Mouse (Mus musculus): ENCODE measurements around the gene Gm16253. TPM values are rescaled to one million over a fixed set of nuclear protein-coding genes. Genes with fewer than 3 reads are reported as not detected.
"Not testable (repeated sequence)": the region's sequence is repeated elsewhere in the genome, so short reads cannot be mapped to it uniquely, and the experiment has no call there.

The Gm16253 gene
- polyA plus RNA-seq, 1 experiment from 2014 or later, result 0.93 TPM

DNA sequence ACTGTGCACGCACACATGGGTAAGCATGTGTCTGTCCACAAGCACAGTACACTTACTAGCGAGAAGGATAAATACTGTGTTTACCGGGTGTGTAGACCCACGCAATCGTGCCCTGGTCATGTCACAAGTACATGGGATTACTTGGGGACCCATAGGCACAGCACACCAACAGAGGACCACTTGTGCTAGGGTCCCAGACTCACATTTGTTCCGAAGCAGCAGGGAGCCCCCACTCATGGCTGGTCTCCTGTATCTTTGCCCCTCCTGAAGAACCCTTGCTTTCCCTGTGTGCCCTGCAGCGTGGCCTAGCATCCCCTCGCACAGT lies 22.2 kb downstream of the Gm16253 start:
- peaks cover 8% of the 10 kb centered on the region; the same call in 1 of the 2 replicates for H3K36me3 ChIP-seq
- no peak for DNase-seq (ENCODE audit: low spot score)
- peak overlapping the region; percentile 59 for H3K4me3 ChIP-seq
- WGBS, result 42% methylated on average over 8 of the region's 8 CpGs
- peak overlapping the region; percentile 87 for H3K27ac ChIP-seq
- H3K9me3 ChIP-seq, result no peaks in the 10 kb centered on the region
- H3K4me1 ChIP-seq (replicated peaks), result peaks cover 81% of the 10 kb centered on the region
- H3K27me3 ChIP-seq (ENCODE audit: insufficient read depth, poor library complexity, severe bottlenecking), result peaks cover 46% of the 10 kb centered on the region

DNA sequence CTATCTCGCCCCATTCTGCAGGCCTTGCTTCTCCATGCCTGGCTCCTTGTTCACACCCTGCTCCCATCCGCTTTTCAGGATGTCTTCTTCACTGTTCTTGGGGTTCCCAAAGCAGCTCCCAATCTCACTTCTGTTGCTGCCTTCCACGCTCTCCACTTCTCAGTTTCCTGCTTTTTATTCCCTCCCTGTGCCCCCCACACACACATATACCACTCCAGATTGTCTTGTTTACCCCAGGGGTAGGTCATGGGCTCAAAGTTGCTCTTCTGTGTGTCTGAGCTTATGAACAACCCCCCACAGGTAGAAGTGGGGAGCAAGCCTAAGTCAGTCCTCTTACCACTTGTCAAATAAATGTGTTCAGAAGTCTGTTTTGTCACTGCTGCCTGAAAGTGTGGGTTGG lies 22.6 kb downstream of the Gm16253 start:
- Histone ChIP-seq H3K27me3 (ENCODE audit: insufficient read depth, poor library complexity, severe bottlenecking) (peaks cover 46% of the 10 kb centered on the region), H3K9me3 (no peaks in the 10 kb centered on the region), H3K4me1 (replicated peaks) (peaks cover 82% of the 10 kb centered on the region), H3K4me3 (peak overlapping the region; percentile 59; the same call in 1 of the 2 replicates), H3K36me3 (peaks cover 12% of the 10 kb centered on the region; the same call in 1 of the 2 replicates), H3K27ac (0 out of 2 replicates have a peak overlapping the region, but pooled peaks have one; percentile 87)
- 64% methylated on average over 3 of the region's 3 CpGs for WGBS
- no peak for DNase-seq (ENCODE audit: low spot score)

DNA sequence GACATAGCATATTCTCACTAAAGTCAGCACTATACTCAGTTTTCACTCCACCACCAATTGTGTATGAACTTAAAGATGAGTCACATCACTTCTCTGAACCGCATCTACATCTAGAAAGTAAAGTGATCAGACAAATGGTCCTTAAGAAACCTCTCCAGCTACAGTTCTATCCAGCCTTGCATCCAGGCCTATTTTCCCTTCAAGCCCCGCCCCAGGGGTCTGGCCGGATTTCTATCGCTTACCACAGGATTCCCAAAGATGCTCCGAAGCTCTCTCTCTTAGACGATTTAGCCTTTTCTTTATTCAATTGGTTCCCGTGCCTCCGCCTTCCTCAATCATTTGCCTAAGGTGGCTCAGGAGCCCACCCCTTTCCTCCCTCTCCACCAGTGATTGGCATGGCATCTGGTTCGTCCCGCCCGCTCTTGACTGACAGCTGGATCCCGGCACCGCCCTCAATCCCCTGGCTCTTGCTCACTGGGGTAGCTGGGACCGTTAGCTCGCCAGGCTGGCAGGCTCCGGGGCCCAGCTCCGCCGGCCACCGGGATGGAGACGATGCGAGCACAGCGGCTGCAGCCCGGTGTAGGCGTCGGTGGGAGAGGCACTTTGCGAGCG lies 24.0 kb downstream of the Gm16253 start, which contains the start of gene Lix1l:
Lix1l (plus strand) TSS at position 511 of the 612 bp plus-strand sequence.
- Histone ChIP-seq H3K36me3 (peaks cover 21% of the 10 kb centered on the region), H3K9me3 (no peaks in the 10 kb centered on the region), H3K4me3 (peak within 1 kb of the TSS; percentile 93), H3K4me1 (replicated peaks) (peaks cover 84% of the 10 kb centered on the region), H3K27me3 (ENCODE audit: insufficient read depth, poor library complexity, severe bottlenecking) (peaks cover 34% of the 10 kb centered on the region), H3K27ac (peak within 1 kb of the TSS; percentile 97)
- DNase-seq (ENCODE audit: low spot score), result peak; percentile 94
- WGBS, result 1% methylated on average over 27 of the region's 27 CpGs

DNA sequence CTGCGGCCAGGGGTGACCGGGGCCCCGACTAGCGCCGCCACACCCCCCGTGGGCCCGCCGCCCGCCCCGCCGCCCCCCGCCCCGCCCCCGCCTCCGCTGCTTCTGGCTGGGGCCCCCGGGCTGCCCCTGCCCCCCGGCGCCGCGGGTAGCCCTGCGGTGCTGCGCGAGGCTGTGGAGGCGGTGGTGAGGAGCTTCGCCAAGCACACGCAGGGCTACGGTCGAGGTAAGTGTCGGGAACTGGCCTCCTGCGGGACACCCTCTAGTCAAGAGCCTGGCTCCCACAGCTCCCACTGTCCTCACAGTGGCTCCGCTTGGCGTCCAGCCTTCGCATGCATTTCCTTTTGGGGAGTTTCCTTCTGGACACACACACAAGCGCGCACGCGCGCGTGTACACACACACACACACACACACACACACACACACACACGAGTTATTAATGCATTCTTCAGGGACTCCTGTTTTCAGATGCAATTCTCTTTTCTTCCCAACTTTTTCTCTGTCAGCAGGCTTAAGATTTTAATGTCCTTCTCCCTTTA lies 24.5 kb downstream of the Gm16253 start:
- peaks cover 28% of the 10 kb centered on the region for H3K27me3 ChIP-seq (ENCODE audit: insufficient read depth, poor library complexity, severe bottlenecking)
- DNase-seq (ENCODE audit: low spot score), result peak; percentile 73
- WGBS, result 2% methylated on average over 36 of the region's 40 CpGs
- H3K4me3 ChIP-seq, result peak overlapping the region; percentile 93
- peak overlapping the region; percentile 97 for H3K27ac ChIP-seq
- H3K36me3 ChIP-seq, result peaks cover 24% of the 10 kb centered on the region
- H3K4me1 ChIP-seq (replicated peaks), result peaks cover 78% of the 10 kb centered on the region
- H3K9me3 ChIP-seq, result no peaks in the 10 kb centered on the region

DNA sequence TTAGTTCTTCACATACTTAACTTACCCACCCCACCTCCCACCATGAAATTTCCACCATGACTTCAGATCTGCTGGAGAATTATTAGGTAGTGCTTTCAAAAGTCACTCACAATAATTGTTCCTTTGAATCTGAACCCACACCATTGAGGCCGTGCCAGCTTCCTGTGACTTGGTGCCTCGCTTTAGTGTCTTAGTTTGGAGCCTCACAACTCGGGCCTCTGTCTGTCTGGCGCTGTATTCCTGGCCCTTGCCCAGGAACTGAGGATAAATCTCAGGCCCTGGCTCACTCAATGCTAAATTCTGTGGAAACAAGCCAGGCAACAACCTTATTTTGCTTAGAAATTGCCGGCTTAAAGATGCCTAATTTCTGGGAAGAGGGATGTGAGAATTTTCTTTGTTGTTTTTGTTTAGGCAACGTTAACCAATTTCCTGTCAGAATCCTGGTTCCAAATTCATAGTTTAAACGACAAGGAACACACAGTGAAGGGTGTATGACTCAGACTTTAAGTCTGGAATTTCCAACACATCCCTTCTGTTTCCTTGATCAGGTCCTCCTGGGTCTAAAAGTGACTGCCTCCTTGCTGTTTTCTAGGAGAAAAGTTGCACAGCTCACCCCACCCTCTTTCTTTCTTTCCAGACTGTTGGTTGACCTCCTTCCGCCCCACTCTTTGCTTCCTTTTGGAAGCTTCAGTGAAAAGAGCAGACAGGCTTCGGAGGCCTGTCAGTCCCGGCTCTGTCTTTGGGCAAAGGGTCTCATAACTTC lies 25.3 kb downstream of the Gm16253 start:
- Histone ChIP-seq H3K27ac (peak overlapping the region; percentile 97), H3K4me3 (peak overlapping the region; percentile 93), H3K27me3 (ENCODE audit: insufficient read depth, poor library complexity, severe bottlenecking) (peaks cover 20% of the 10 kb centered on the region), H3K4me1 (replicated peaks) (peaks cover 70% of the 10 kb centered on the region), H3K9me3 (no peaks in the 10 kb centered on the region), H3K36me3 (peaks cover 29% of the 10 kb centered on the region)
- no peak for DNase-seq (ENCODE audit: low spot score)
- 24% methylated on average over 10 of the region's 10 CpGs for WGBS

DNA sequence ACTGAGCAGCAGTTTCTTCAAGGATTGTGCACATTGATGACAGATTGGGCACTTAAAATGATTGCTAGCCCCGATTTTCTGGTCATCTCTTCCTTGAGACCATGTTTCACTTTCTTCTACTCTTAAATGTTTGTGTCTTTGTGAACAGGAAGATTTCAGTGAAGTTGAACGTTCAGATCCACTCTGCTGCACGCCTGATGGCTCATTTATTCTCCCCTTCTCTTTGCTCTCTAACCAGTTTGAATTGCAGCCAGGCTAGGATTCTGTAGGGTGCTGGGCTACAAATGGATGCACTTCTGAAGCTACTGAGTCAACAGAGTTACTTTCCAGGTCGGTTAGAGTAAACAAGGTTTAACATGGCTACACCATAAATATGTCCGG lies 25.9 kb downstream of the Gm16253 start:
- H3K4me1 ChIP-seq (replicated peaks), result peaks cover 65% of the 10 kb centered on the region
- peak overlapping the region; percentile 97 for H3K27ac ChIP-seq
- H3K36me3 ChIP-seq, result peaks cover 33% of the 10 kb centered on the region
- WGBS, result 36% methylated on average over 5 of the region's 5 CpGs
- peak overlapping the region; percentile 93 for H3K4me3 ChIP-seq
- DNase-seq (ENCODE audit: low spot score), result no peak
- H3K27me3 ChIP-seq (ENCODE audit: insufficient read depth, poor library complexity, severe bottlenecking), result peaks cover 18% of the 10 kb centered on the region
- no peaks in the 10 kb centered on the region for H3K9me3 ChIP-seq

DNA sequence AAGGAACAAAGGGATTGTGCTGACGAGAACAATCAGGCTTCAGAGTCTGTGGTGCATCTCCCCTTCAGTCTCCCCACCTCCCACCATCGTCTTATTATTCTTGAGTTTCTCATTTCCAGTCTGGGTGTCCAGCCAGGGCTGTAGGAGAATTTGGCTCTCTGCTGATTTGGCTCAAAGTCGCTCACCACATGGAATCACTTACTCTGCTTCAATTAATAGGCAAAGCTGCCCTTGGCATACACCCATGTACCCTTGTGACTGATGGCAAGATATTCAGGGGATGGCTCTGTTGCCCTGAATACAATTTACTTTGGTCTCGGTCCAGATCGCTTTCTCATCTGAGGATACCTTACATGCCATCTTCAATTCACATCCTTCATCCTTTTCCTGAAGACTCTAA lies 26.5 kb downstream of the Gm16253 start:
- peak overlapping the region; percentile 97 for H3K27ac ChIP-seq
- 55% methylated on average over 5 of the region's 5 CpGs for WGBS

DNA sequence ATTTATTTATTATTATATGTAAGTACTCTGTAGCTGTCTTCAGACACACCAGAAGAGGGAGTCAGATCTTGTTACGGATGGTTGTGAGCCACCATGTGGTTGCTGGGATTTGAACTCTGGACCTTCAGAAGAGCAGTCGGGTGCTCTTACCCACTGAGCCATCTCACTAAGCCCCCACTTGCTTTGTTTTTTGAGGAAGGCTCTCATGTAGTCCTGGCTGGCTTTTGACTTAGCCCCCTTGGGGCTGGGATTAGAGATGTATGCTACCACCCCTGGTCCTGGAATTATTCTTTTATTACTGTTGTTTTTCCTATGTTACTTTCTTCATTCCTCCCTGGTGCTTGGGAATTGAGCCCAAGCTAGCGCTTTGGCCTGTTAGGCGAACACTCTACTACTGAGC lies 29.2 kb downstream of the Gm16253 start:
- not testable (repeated sequence) for H3K27ac ChIP-seq; H3K9me3 ChIP-seq; DNase-seq (ENCODE audit: low spot score); H3K27me3 ChIP-seq (ENCODE audit: insufficient read depth, poor library complexity, severe bottlenecking); H3K4me3 ChIP-seq
- peaks cover 55% of the 10 kb centered on the region for H3K36me3 ChIP-seq
- H3K4me1 ChIP-seq (replicated peaks), result peaks cover 39% of the 10 kb centered on the region
- whole genome bisulfite sequencing, result 94% methylated on average over 4 of the region's 4 CpGs

More for the DNA sequence above, 26.5 kb downstream of the Gm16253 start:
- Histone ChIP-seq H3K4me3 (peak overlapping the region; percentile 93), H3K4me1 (replicated peaks) (peaks cover 58% of the 10 kb centered on the region), H3K36me3 (peaks cover 39% of the 10 kb centered on the region), H3K9me3 (no peaks in the 10 kb centered on the region), H3K27me3 (ENCODE audit: insufficient read depth, poor library complexity, severe bottlenecking) (peaks cover 18% of the 10 kb centered on the region)
- DNase-seq (ENCODE audit: low spot score), result no peak

DNA sequence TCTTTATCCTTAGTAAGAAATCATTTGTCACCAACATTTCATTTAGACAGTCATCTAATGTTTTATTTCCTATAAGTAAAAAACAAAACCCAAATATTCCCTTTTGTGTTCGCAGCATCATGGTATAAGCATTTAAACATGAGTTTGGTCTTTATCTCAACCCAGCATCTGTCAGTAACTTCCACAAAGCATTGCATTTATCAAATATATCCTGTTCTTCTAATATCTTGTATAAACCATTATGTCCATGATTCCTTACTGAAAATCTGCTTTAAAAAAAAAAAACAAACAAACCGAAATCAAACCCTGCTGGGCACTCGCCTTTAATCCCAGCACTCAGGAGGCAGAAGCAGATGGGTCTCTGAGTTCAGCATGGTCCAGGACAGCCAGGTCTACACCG lies 29.8 kb downstream of the Gm16253 start:
- H3K4me3 ChIP-seq, result no peak overlapping the region
- no peak overlapping the region for H3K27ac ChIP-seq
- no peaks in the 10 kb centered on the region for H3K27me3 ChIP-seq (ENCODE audit: insufficient read depth, poor library complexity, severe bottlenecking)
- no peak for DNase-seq (ENCODE audit: low spot score)
- H3K36me3 ChIP-seq, result peaks cover 55% of the 10 kb centered on the region
- WGBS, result 93% methylated on average over 4 of the region's 4 CpGs
- no peaks in the 10 kb centered on the region for H3K9me3 ChIP-seq
- peaks cover 35% of the 10 kb centered on the region for H3K4me1 ChIP-seq (replicated peaks)

DNA sequence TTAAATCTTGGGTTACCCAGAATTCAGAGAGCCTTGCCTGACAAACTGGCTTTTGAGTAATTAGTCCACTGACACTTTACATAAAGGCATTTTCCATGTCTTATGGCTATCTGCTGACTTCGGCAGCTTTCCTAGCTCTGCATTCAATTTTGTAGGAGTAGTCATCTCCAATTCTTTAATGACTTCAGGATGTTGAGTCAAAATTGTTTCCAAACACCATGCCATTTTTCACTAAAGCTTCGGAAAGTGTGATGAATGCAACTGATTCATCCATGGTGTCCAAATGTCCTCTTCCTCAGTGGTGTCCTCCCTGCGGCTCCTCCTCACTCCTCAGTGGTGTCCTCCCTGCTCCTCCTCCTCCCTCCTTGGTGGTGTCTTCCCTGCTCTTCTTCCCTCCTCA lies 41.2 kb downstream of the Gm16253 start:
- DNase-seq (ENCODE audit: low spot score), result no peak
- H3K4me3 ChIP-seq, result no peak overlapping the region
- no peaks in the 10 kb centered on the region for H3K4me1 ChIP-seq (replicated peaks)
- H3K27me3 ChIP-seq (ENCODE audit: insufficient read depth, poor library complexity, severe bottlenecking), result no peaks in the 10 kb centered on the region
- no peak overlapping the region for H3K27ac ChIP-seq
- WGBS, result 94% methylated on average over 3 of the region's 3 CpGs
- H3K36me3 ChIP-seq, result peaks cover 91% of the 10 kb centered on the region
- no peaks in the 10 kb centered on the region for H3K9me3 ChIP-seq

DNA sequence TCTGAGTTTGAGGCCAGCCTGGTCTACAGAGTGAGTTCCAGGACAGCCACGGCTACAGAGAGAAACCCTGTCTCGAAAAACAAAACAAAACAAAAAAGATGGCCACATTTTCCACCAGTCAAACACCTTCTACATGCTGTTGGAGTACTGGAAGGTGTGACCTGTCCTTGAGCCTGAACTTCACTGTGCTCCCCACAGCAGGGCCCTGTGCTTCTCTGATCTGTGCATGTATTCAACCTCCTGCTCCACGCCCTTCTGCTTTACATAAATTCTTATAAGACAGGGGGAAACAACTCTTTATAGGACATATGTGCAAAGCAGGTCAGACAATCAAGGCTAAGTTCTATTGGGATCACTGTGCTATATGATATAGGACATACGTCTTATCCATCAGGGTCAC lies 46.4 kb downstream of the Gm16253 start:
- Histone ChIP-seq H3K36me3 (peaks cover 88% of the 10 kb centered on the region), H3K27me3 (ENCODE audit: insufficient read depth, poor library complexity, severe bottlenecking) (no peaks in the 10 kb centered on the region), H3K4me3 (no peak overlapping the region), H3K27ac (no peak overlapping the region), H3K4me1 (replicated peaks) (no peaks in the 10 kb centered on the region), H3K9me3 (no peaks in the 10 kb centered on the region)
- DNase-seq (ENCODE audit: low spot score), result no peak
- WGBS, result 90% methylated on average over 4 of the region's 4 CpGs

DNA sequence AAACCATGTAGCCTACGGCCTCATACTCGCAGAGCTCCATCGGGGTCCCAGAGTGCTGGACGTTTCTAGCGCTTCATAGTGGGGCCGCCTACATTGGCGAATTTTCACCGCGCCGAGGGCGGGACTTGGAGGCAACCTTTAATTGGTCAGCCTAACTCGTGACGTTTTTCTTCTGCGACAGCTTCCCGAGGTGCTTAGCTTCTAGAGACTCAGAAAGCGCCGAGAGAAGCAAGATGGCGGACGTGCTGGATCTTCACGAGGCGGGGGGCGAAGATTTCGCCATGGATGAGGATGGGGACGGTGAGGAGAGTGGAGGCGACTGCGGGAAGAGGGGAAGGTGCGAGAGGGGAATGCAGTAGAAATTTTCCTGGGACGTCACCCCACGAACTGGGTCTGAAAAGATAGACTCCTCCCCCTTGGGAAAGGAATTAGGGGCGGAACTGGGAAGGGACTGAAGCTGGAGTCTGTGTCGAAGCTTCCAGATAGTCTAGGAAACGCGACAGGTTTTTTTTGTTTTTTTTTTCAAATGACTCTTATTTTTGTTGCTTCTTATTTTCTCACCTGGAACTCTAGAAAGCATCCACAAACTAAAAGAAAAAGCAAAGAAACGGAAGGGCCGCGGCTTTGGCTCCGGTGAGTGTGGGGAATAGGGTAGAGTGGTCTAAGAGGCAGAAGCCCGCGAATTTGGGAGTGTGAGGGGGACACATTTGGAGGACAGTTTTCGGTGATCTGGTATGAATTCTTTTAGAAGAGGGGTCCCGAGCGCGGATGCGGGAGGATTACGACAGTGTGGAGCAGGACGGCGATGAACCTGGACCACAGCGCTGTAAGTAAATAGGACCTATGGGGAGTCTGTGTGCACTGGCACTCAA lies 53.2 kb downstream of the Gm16253 start, which contains the start of gene Rbm8a:
Rbm8a (plus strand) TSS at position 205 of the 872 bp plus-strand sequence.
- no peaks in the 10 kb centered on the region for H3K9me3 ChIP-seq
- H3K36me3 ChIP-seq, result peaks cover 55% of the 10 kb centered on the region
- no peaks in the 10 kb centered on the region for H3K27me3 ChIP-seq (ENCODE audit: insufficient read depth, poor library complexity, severe bottlenecking)
- peak; percentile 96 for DNase-seq (ENCODE audit: low spot score)
- H3K4me1 ChIP-seq (replicated peaks), result peaks cover 26% of the 10 kb centered on the region
- 1% methylated on average over 48 of the region's 48 CpGs for WGBS
- peak within 1 kb of the TSS; percentile 95 for H3K27ac ChIP-seq
- peak within 1 kb of the TSS; percentile 77 for H3K4me3 ChIP-seq
